Mouse (Mus musculus): ENCODE results near the gene Agbl3.
A peak's percentile ranks its signal among the peaks of the same experiment; 100 is the strongest.

The Agbl3 gene

GRCm38 (mm10) chr6:34875966-34876834 lies 96.0 kb downstream of the Agbl3 start:
- DNase-seq, result peak; percentile 2

- DNase-seq, result no peak
Measured at GRCm38 (mm10) chr6:34876835-34877156, 96.6 kb downstream of the Agbl3 start.

- DNase-seq, result peak; percentile 91
Measured at GRCm38 (mm10) chr6:34877509-34878321, 97.5 kb downstream of the Agbl3 start, which contains the start of gene Cyren. Cyren (minus strand) TSS chr6:34878060.

- no peak for DNase-seq
Measured at GRCm38 (mm10) chr6:34879101-34879740, 99.0 kb downstream of the Agbl3 start.

GRCm38 (mm10) chr6:34879911-34880475 lies 99.8 kb downstream of the Agbl3 start:
- peak; percentile 52 for DNase-seq

- DNase-seq, result no peak
Measured at GRCm38 (mm10) chr6:34884724-34885123, 104.5 kb downstream of the Agbl3 start.

GRCm38 (mm10) chr6:34887131-34887850 lies 107.1 kb downstream of the Agbl3 start:
- DNase-seq, result no peak

- DNase-seq, result no peak
Measured at GRCm38 (mm10) chr6:34889185-34889584, 109.0 kb downstream of the Agbl3 start.

- DNase-seq, result no peak
Measured at GRCm38 (mm10) chr6:34895569-34895968, 115.3 kb downstream of the Agbl3 start.

GRCm38 (mm10) chr6:34896168-34896780 lies 116.0 kb downstream of the Agbl3 start:
- DNase-seq, result no peak

- no peak for DNase-seq
Measured at GRCm38 (mm10) chr6:34899127-34899526, 118.9 kb downstream of the Agbl3 start.

- DNase-seq, result no peak
Measured at GRCm38 (mm10) chr6:34900990-34901389, 120.8 kb downstream of the Agbl3 start.

- DNase-seq, result no peak
Measured at GRCm38 (mm10) chr6:34901911-34902444, 121.7 kb downstream of the Agbl3 start.

- DNase-seq, result no peak
Measured at GRCm38 (mm10) chr6:34902578-34902977, 122.3 kb downstream of the Agbl3 start.

- DNase-seq, result no peak
Measured at GRCm38 (mm10) chr6:34903441-34903840, 123.2 kb downstream of the Agbl3 start.

GRCm38 (mm10) chr6:34903851-34904250 lies 123.6 kb downstream of the Agbl3 start:
- no peak for DNase-seq

- no peak for DNase-seq
Measured at GRCm38 (mm10) chr6:34904361-34904760, 124.1 kb downstream of the Agbl3 start.

GRCm38 (mm10) chr6:34906125-34906524 lies 125.9 kb downstream of the Agbl3 start:
- no peak for DNase-seq

GRCm38 (mm10) chr6:34906661-34907060 lies 126.4 kb downstream of the Agbl3 start:
- DNase-seq, result no peak

- no peak for DNase-seq
Measured at GRCm38 (mm10) chr6:34907121-34907614, 126.9 kb downstream of the Agbl3 start.

GRCm38 (mm10) chr6:34907696-34908260 lies 127.5 kb downstream of the Agbl3 start:
- DNase-seq, result no peak
